Mouse (Mus musculus): Measurements from ENCODE around the gene Rmdn3. TPM values are rescaled to one million over a fixed set of nuclear protein-coding genes. Genes with fewer than 3 reads are reported as not detected.

The Rmdn3 gene
- 52.4 and 52.9 TPM in 2 replicates for polyA plus RNA-seq (2015; fragmentation: Nextera tagmentation; extraction: Ambion mirVana)

- Histone ChIP-seq H3K36me3 (ENCODE audit: control insufficient read depth, insufficient read depth, low read length) (peaks cover 12% of the 10 kb centered on the region), H3K4me1 (ENCODE audit: control insufficient read depth, insufficient read depth, low read length) (peaks cover 19% of the 10 kb centered on the region), H3K27me3 (ENCODE audit: control insufficient read depth, insufficient read depth, low read depth, low read length) (no peaks in the 10 kb centered on the region), H3K4me2 (ENCODE audit: low read length) (peak within 1 kb of the TSS; percentile 89), H3K9ac (ENCODE audit: low read depth, low read length) (peak within 1 kb of the TSS; percentile 87), H3K9me3 (replicated peaks; ENCODE audit: control insufficient read depth, low read length, poor library complexity, severe bottlenecking) (no peaks in the 10 kb centered on the region), H3K4me3 (ENCODE audit: low read depth, low read length) (peak within 1 kb of the TSS; percentile 84), H3K27ac (ENCODE audit: low read length) (peak within 1 kb of the TSS; percentile 72)
- 1% methylated on average over 54 of the region's 57 CpGs for WGBS
- ATAC-seq: peak; percentile 93
Observed at GRCm38 (mm10) chr2:119156681-119157572, at the start of gene Rmdn3. Gene Rmdn3, minus strand, starts transcription at chr2:119157034.

DNA sequence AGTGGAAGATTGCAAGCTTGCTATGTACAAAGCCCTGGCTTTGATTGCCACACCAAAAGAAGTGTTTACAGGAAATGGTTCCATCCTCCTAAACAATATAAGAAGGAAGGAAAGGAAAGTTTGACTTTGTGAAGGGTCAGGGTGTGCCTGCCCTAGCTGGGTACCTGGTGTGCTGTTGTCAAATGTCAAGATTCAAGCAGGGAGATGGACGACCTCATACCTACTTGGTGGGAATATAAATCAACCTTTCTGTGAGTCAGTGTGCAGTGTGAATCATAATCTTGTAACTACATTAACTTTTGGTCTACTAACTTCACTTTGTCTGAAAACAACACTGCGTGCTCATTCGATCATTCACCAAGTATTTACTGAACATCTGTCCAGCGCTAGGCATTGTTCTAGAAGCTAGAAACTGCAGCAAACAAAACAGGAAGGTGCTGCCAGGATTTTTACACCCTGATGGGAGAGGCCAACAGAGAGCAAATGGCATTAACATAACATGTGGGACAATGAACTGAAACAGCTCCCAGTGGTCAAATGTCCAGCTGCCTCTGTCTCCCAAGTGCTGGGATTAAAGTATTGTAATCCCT is 47.1 kb upstream of the Rmdn3 start:
- Histone ChIP-seq H3K4me2 (ENCODE audit: low read length) (no peak overlapping the region), H3K27me3 (ENCODE audit: control insufficient read depth, insufficient read depth, low read depth, low read length) (no peaks in the 10 kb centered on the region), H3K9me3 (replicated peaks; ENCODE audit: control insufficient read depth, low read length, poor library complexity, severe bottlenecking) (no peaks in the 10 kb centered on the region), H3K9ac (ENCODE audit: low read depth, low read length) (no peak overlapping the region), H3K4me3 (ENCODE audit: low read depth, low read length) (no peak overlapping the region), H3K4me1 (ENCODE audit: control insufficient read depth, insufficient read depth, low read length) (peaks cover 9% of the 10 kb centered on the region), H3K36me3 (ENCODE audit: control insufficient read depth, insufficient read depth, low read length) (no peaks in the 10 kb centered on the region), H3K27ac (ENCODE audit: low read length) (no peak overlapping the region)
- no peak for ATAC-seq
- WGBS: 72% methylated on average over 4 of the region's 4 CpGs

DNA sequence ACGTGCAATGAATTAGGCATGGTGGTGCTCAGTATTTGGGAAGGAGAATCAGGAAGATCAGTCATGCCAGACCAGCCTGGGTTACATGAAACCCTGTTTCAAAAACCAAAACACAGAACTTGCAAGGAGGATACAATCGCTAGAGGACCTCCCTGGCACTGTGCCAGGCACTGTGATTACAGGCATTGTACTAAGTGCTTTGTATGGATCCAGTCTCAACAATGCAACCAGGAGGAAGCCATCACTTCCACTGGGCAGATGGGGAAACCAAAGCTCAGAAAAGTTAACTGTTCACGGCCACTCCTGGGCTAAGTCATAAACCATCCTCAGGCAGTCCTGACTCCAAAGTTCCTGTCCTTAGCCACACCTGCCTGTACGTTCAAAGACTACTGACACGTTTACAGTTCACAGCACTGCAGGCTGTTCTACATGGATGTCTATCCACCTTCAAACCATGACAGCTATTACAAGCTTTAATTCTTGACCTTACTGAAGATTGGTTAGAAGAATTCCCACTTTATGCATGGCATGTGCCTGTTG is 46.1 kb upstream of the Rmdn3 start:
- no peak overlapping the region for H3K4me2 ChIP-seq (ENCODE audit: low read length)
- H3K9me3 ChIP-seq (replicated peaks; ENCODE audit: control insufficient read depth, low read length, poor library complexity, severe bottlenecking): no peaks in the 10 kb centered on the region
- H3K27me3 ChIP-seq (ENCODE audit: control insufficient read depth, insufficient read depth, low read depth, low read length): no peaks in the 10 kb centered on the region
- no peak for ATAC-seq
- H3K4me3 ChIP-seq (ENCODE audit: low read depth, low read length): no peak overlapping the region
- H3K36me3 ChIP-seq (ENCODE audit: control insufficient read depth, insufficient read depth, low read length): no peaks in the 10 kb centered on the region
- no peak overlapping the region for H3K27ac ChIP-seq (ENCODE audit: low read length)
- WGBS: 57% methylated on average over 5 of the region's 5 CpGs
- peaks cover 9% of the 10 kb centered on the region for H3K4me1 ChIP-seq (ENCODE audit: control insufficient read depth, insufficient read depth, low read length)
- H3K9ac ChIP-seq (ENCODE audit: low read depth, low read length): no peak overlapping the region

DNA sequence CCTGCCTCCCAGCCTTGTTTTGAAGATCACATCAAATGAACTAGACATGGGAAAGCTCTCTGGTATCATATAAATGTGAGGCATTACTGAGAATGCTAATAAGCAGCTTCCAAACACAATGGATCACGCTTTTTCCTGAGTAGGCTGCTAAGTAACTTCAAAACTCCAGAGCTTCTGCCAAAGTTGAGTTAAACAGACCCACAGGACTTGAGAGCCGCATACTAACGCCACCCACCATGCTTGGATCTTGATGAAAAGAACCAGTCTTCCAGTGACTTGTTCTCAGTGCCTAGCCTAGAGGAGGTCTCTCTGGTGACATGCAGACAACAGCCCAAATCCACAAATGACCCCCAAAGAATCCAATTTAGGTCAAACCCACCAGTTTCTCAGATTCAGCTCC is 42.1 kb upstream of the Rmdn3 start:
- H3K27ac ChIP-seq (ENCODE audit: low read length): no peak overlapping the region
- ATAC-seq: no peak
- H3K4me3 ChIP-seq (ENCODE audit: low read depth, low read length): no peak overlapping the region
- 39% methylated on average over 3 of the region's 3 CpGs for WGBS
- H3K36me3 ChIP-seq (ENCODE audit: control insufficient read depth, insufficient read depth, low read length): no peaks in the 10 kb centered on the region
- H3K4me2 ChIP-seq (ENCODE audit: low read length): no peak overlapping the region
- no peak overlapping the region for H3K9ac ChIP-seq (ENCODE audit: low read depth, low read length)
- no peaks in the 10 kb centered on the region for H3K9me3 ChIP-seq (replicated peaks; ENCODE audit: control insufficient read depth, low read length, poor library complexity, severe bottlenecking)
- H3K4me1 ChIP-seq (ENCODE audit: control insufficient read depth, insufficient read depth, low read length): no peaks in the 10 kb centered on the region; the same call in 1 of the 2 replicates
- H3K27me3 ChIP-seq (ENCODE audit: control insufficient read depth, insufficient read depth, low read depth, low read length): no peaks in the 10 kb centered on the region

- H3K4me1 ChIP-seq (ENCODE audit: control insufficient read depth, insufficient read depth, low read length): no peaks in the 10 kb centered on the region
- no peak overlapping the region for H3K27ac ChIP-seq (ENCODE audit: low read length)
- no peaks in the 10 kb centered on the region for H3K36me3 ChIP-seq (ENCODE audit: control insufficient read depth, insufficient read depth, low read length)
- no peaks in the 10 kb centered on the region for H3K9me3 ChIP-seq (replicated peaks; ENCODE audit: control insufficient read depth, low read length, poor library complexity, severe bottlenecking)
- no peak overlapping the region for H3K9ac ChIP-seq (ENCODE audit: low read depth, low read length)
- ATAC-seq: no peak
- WGBS: 11% methylated on average over 1 of the region's 1 CpGs
- no peak overlapping the region for H3K4me3 ChIP-seq (ENCODE audit: low read depth, low read length)
- no peak overlapping the region for H3K4me2 ChIP-seq (ENCODE audit: low read length)
- H3K27me3 ChIP-seq (ENCODE audit: control insufficient read depth, insufficient read depth, low read depth, low read length): no peaks in the 10 kb centered on the region
Observed at GRCm38 (mm10) chr2:119198049-119198448, 41.2 kb upstream of the Rmdn3 start.

DNA sequence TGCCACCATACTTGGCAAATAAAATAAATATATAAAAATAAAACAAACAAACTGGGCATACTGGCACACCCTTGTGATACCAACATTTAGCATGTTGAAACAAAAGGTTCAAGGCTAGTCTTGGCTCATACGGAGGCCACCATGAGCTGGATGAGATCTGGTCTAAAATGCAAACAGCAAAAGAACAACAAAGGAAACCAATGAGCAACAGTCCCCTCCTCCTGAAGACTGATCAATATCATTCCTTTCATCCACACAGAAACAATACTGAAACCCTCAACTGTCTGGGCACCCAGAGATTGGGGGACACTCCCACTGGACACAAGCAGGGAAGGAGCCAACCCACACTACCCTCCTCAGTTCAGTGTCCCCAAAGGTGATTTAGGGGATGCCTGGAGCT is 40.7 kb upstream of the Rmdn3 start:
- Histone ChIP-seq H3K4me1 (ENCODE audit: control insufficient read depth, insufficient read depth, low read length) (no peaks in the 10 kb centered on the region), H3K4me3 (ENCODE audit: low read depth, low read length) (no peak overlapping the region), H3K27me3 (ENCODE audit: control insufficient read depth, insufficient read depth, low read depth, low read length) (no peaks in the 10 kb centered on the region), H3K36me3 (ENCODE audit: control insufficient read depth, insufficient read depth, low read length) (no peaks in the 10 kb centered on the region), H3K9ac (ENCODE audit: low read depth, low read length) (no peak overlapping the region), H3K27ac (ENCODE audit: low read length) (no peak overlapping the region), H3K9me3 (replicated peaks; ENCODE audit: control insufficient read depth, low read length, poor library complexity, severe bottlenecking) (no peaks in the 10 kb centered on the region), H3K4me2 (ENCODE audit: low read length) (no peak overlapping the region)
- 84% methylated on average over 1 of the region's 1 CpGs for WGBS
- ATAC-seq: no peak

GRCm38 (mm10) chr2:119196316-119197108 is 39.7 kb upstream of the Rmdn3 start:
- H3K4me1 ChIP-seq (ENCODE audit: control insufficient read depth, insufficient read depth, low read length): no peaks in the 10 kb centered on the region
- H3K9ac ChIP-seq (ENCODE audit: low read depth, low read length): no peak overlapping the region
- H3K9me3 ChIP-seq (replicated peaks; ENCODE audit: control insufficient read depth, low read length, poor library complexity, severe bottlenecking): no peaks in the 10 kb centered on the region
- WGBS: 40% methylated on average over 4 of the region's 4 CpGs
- no peak for ATAC-seq
- no peak overlapping the region for H3K27ac ChIP-seq (ENCODE audit: low read length)
- no peak overlapping the region for H3K4me3 ChIP-seq (ENCODE audit: low read depth, low read length)
- H3K27me3 ChIP-seq (ENCODE audit: control insufficient read depth, insufficient read depth, low read depth, low read length): no peaks in the 10 kb centered on the region
- H3K4me2 ChIP-seq (ENCODE audit: low read length): no peak overlapping the region
- H3K36me3 ChIP-seq (ENCODE audit: control insufficient read depth, insufficient read depth, low read length): no peaks in the 10 kb centered on the region

DNA sequence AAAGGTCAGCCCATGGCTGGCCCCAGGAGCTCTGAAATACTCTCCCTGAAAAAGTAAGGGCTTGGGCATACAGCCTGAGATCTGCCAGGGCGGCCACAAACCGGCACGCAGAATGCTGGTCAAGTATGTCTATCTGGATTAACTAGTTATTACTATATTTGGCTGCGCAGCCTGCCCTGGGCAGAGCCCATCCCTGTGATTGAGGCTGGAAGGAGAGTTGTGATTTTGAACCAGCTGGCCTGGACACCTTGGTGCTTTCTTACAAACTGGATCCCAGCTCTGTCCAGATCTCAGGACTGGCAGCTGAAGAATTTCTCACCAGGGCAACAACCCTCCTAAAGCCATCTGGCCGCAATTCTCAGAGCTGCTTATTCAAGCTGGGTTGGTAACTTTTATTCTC is 37.3 kb upstream of the Rmdn3 start:
- H3K4me2 ChIP-seq (ENCODE audit: low read length): no peak overlapping the region
- ATAC-seq: no peak
- no peak overlapping the region for H3K9ac ChIP-seq (ENCODE audit: low read depth, low read length)
- no peaks in the 10 kb centered on the region for H3K36me3 ChIP-seq (ENCODE audit: control insufficient read depth, insufficient read depth, low read length)
- 92% methylated on average over 5 of the region's 5 CpGs for WGBS
- no peaks in the 10 kb centered on the region for H3K27me3 ChIP-seq (ENCODE audit: control insufficient read depth, insufficient read depth, low read depth, low read length)
- H3K9me3 ChIP-seq (replicated peaks; ENCODE audit: control insufficient read depth, low read length, poor library complexity, severe bottlenecking): no peaks in the 10 kb centered on the region
- H3K4me3 ChIP-seq (ENCODE audit: low read depth, low read length): no peak overlapping the region
- peaks cover 2% of the 10 kb centered on the region; the same call in 1 of the 2 replicates for H3K4me1 ChIP-seq (ENCODE audit: control insufficient read depth, insufficient read depth, low read length)
- no peak overlapping the region for H3K27ac ChIP-seq (ENCODE audit: low read length)

Data from midbrain, embryonic 16.5 days (tissue).